14 mouse cellular contexts compared by ENCODE assay signal in genomic region chr6:17316294-17317166, GRCm38 (mm10). TPM values are rescaled to one million over a fixed set of nuclear protein-coding genes. Genes with fewer than 3 reads are reported as not detected.
DNase-seq lines count a peak whose midpoint lies in the region; ATAC-seq and TF ChIP-seq lines count a peak whose summit lies in the region.
"Had no signal": no experiment of that assay in that cellular context is flagged by ENCODE, and none has a peak within 500 bp of the region (broad histone marks: within the 10 kb centered on the region; RNA-seq: fewer than 3 reads in every experiment).

No protein-coding gene starts in this region.

- H3K4me1 ChIP-seq in forebrain, embryonic 14.5 days (ENCODE audit: control insufficient read depth, insufficient read depth, low read length): no peaks in the 10 kb centered on the region
- H3K4me1 ChIP-seq in forebrain, embryonic 11.5 days (replicated peaks; ENCODE audit: control insufficient read depth, insufficient read depth, low read length): no peaks in the 10 kb centered on the region
- peaks cover 26% of the 10 kb centered on the region for H3K4me1 ChIP-seq in heart, postnatal 0 days (ENCODE audit: control insufficient read depth, insufficient read depth)
- peaks cover 10% of the 10 kb centered on the region for H3K4me1 ChIP-seq in intestine, embryonic 16.5 days (ENCODE audit: control insufficient read depth, insufficient read depth, low read length)

- no peak for DNase-seq in forebrain, embryonic 14.5 days (ENCODE audit: low spot score)
- no peak for DNase-seq in forebrain, embryonic 11.5 days (ENCODE audit: low spot score)
- no peak for DNase-seq in heart, postnatal 0 days (ENCODE audit: low spot score)
- DNase-seq in heart, postnatal 25 days (ENCODE audit: low spot score): no peak
- peak; percentile 6 for DNase-seq in ZHBTc4 (ENCODE audit: low read depth, low spot score)
- no peak for DNase-seq in retina, embryonic 14.5 days (ENCODE audit: low spot score)
- no peak for DNase-seq in right cerebral cortex, postnatal 36 days (ENCODE audit: low spot score in 2 of 2)
- DNase-seq: cerebellum, adult 8-10 months; kidney, postnatal 14 days; layer of hippocampus, postnatal 36 days had no signal

- H3K4me2 ChIP-seq in forebrain, embryonic 14.5 days (ENCODE audit: low read length): no peak overlapping the region
- H3K4me2 ChIP-seq in forebrain, embryonic 11.5 days (ENCODE audit: low read depth, low read length, severe bottlenecking): no peak overlapping the region
- H3K4me2 ChIP-seq in heart, postnatal 0 days (ENCODE audit: low read depth, low read length): no peak overlapping the region
- H3K4me2 ChIP-seq in intestine, embryonic 16.5 days (ENCODE audit: low read depth, low read length): no peak overlapping the region
- H3K4me2 ChIP-seq: hindbrain, embryonic 14.5 days; liver, embryonic 11.5 days had no signal

- no peaks in the 10 kb centered on the region for H3K27me3 ChIP-seq in forebrain, embryonic 14.5 days (replicated peaks; ENCODE audit: control insufficient read depth, insufficient read depth, low read length)
- no peaks in the 10 kb centered on the region for H3K27me3 ChIP-seq in forebrain, embryonic 11.5 days (ENCODE audit: control insufficient read depth, insufficient read depth, low read length)
- no peaks in the 10 kb centered on the region for H3K27me3 ChIP-seq in heart, postnatal 0 days (ENCODE audit: control insufficient read depth, insufficient read depth, low read length)
- no peaks in the 10 kb centered on the region for H3K27me3 ChIP-seq in intestine, embryonic 16.5 days (replicated peaks; ENCODE audit: control insufficient read depth, insufficient read depth, low read length)

- peak; percentile 68; the same call in 1 of the 2 replicates for ATAC-seq in forebrain, embryonic 14.5 days
- no peak for ATAC-seq in forebrain, embryonic 11.5 days (replicated peaks; ENCODE audit: low FRiP score)
- ATAC-seq in heart, postnatal 0 days (ENCODE audit: insufficient read depth, low read depth): peak; percentile 33; the same call in 1 of the 2 replicates
- ATAC-seq in intestine, embryonic 16.5 days: peak; percentile 98

- 66% methylated on average over 15 of the region's 15 CpGs for WGBS in forebrain, embryonic 14.5 days
- 72% methylated on average over 15 of the region's 15 CpGs for WGBS in forebrain, embryonic 11.5 days
- WGBS in heart, postnatal 0 days: 52% methylated on average over 15 of the region's 15 CpGs
- WGBS in intestine, embryonic 16.5 days: 57% methylated on average over 15 of the region's 15 CpGs

- no peak overlapping the region for H3K9ac ChIP-seq in forebrain, embryonic 14.5 days (ENCODE audit: low read length)
- H3K9ac ChIP-seq in forebrain, embryonic 11.5 days (ENCODE audit: low read length): no peak overlapping the region
- no peak overlapping the region for H3K9ac ChIP-seq in heart, postnatal 0 days (replicated peaks; ENCODE audit: low read depth, low read length)
- no peak overlapping the region for H3K9ac ChIP-seq in intestine, embryonic 16.5 days (ENCODE audit: low read depth, low read length)
- H3K9ac ChIP-seq: hindbrain, embryonic 14.5 days had no signal

- H3K36me3 ChIP-seq in forebrain, embryonic 14.5 days (ENCODE audit: control insufficient read depth, insufficient read depth, low read length): no peaks in the 10 kb centered on the region
- H3K36me3 ChIP-seq in forebrain, embryonic 11.5 days (ENCODE audit: control insufficient read depth, insufficient read depth, low read length): no peaks in the 10 kb centered on the region
- no peaks in the 10 kb centered on the region for H3K36me3 ChIP-seq in heart, postnatal 0 days (replicated peaks; ENCODE audit: control insufficient read depth, insufficient read depth, low read length)
- no peaks in the 10 kb centered on the region for H3K36me3 ChIP-seq in intestine, embryonic 16.5 days (ENCODE audit: control insufficient read depth, insufficient read depth, low read length)

- no peak overlapping the region for H3K4me3 ChIP-seq in forebrain, embryonic 14.5 days (ENCODE audit: low read depth, low read length)
- no peak overlapping the region for H3K4me3 ChIP-seq in forebrain, embryonic 11.5 days (ENCODE audit: low read depth, low read length)
- no peak overlapping the region for H3K4me3 ChIP-seq in heart, postnatal 0 days (ENCODE audit: low read depth, low read length)
- no peak overlapping the region for H3K4me3 ChIP-seq in intestine, embryonic 16.5 days (ENCODE audit: low read length)

- intact Hi-C loops in heart, postnatal 25 days (cut with DNase I): no loop called here

- no peak for TF ChIP-seq CTCF in heart, postnatal 0 days (IDR thresholded peaks at IDR 0.05; ENCODE audit: low read depth)

- no peaks in the 10 kb centered on the region for H3K9me3 ChIP-seq in forebrain, embryonic 14.5 days (replicated peaks; ENCODE audit: control insufficient read depth, low read length)
- no peaks in the 10 kb centered on the region for H3K9me3 ChIP-seq in forebrain, embryonic 11.5 days (ENCODE audit: control insufficient read depth, low read length)
- H3K9me3 ChIP-seq in heart, postnatal 0 days (replicated peaks; ENCODE audit: control insufficient read depth, low read length): no peaks in the 10 kb centered on the region
- H3K9me3 ChIP-seq in intestine, embryonic 16.5 days (ENCODE audit: control insufficient read depth, low read length): no peaks in the 10 kb centered on the region

- no peak overlapping the region; the same call in 1 of the 2 replicates for H3K27ac ChIP-seq in forebrain, embryonic 14.5 days (ENCODE audit: low read depth, low read length)
- H3K27ac ChIP-seq in forebrain, embryonic 11.5 days (ENCODE audit: low read depth, low read length): no peak overlapping the region
- H3K27ac ChIP-seq in heart, postnatal 0 days (ENCODE audit: low read depth): peak overlapping the region; percentile 56
- H3K27ac ChIP-seq in intestine, embryonic 16.5 days (ENCODE audit: low read length): peak overlapping the region; percentile 42
- H3K27ac ChIP-seq: hindbrain, embryonic 14.5 days had no signal

- no peak for TF ChIP-seq EP300 in heart, postnatal 0 days (IDR thresholded peaks at IDR 0.05; ENCODE audit: low read depth)

RNA-seq across cellular contexts. Expression of gene Cav1, which starts 10.4 kb away (rescaled TPM):
- 32.3 and 40.3 TPM in 2 replicates for polyA plus RNA-seq in forebrain, embryonic 14.5 days (2014; fragmentation: Nextera tagmentation; extraction: Ambion mirVana)
- 6.7 and 8.2 TPM in 2 replicates for polyA plus RNA-seq in forebrain, embryonic 11.5 days (2014; fragmentation: Nextera tagmentation; extraction: Ambion mirVana)
- 461 and 590 TPM in 2 replicates for total RNA-seq in heart, postnatal 0 days (2014; rRNA removed; ENCODE audit: low replicate concordance)
- 335 and 338 TPM in 2 replicates for polyA plus RNA-seq in heart, postnatal 0 days (2015; fragmentation: Nextera tagmentation; extraction: Ambion mirVana)
- total RNA-seq in heart, postnatal 25 days (2021): 100 to 1,000 TPM; 242 to 304 TPM
- polyA plus RNA-seq in intestine, embryonic 16.5 days (2015; fragmentation: Nextera tagmentation; extraction: Ambion mirVana): 189 and 198 TPM in 2 replicates
- total RNA-seq: megakaryocyte, adult 5-6 weeks had no signal

RNA-seq across cellular contexts. Expression of gene Cav2, which starts 35.5 kb away (rescaled TPM):
- 12.1 and 14.3 TPM in 2 replicates for polyA plus RNA-seq in forebrain, embryonic 14.5 days (2014; fragmentation: Nextera tagmentation; extraction: Ambion mirVana)
- polyA plus RNA-seq in forebrain, embryonic 11.5 days (2014; fragmentation: Nextera tagmentation; extraction: Ambion mirVana): 5.4 and 7.3 TPM in 2 replicates
- total RNA-seq in heart, postnatal 0 days (2014; rRNA removed; ENCODE audit: low replicate concordance): 52.2 and 78.4 TPM in 2 replicates
- polyA plus RNA-seq in heart, postnatal 0 days (2015; fragmentation: Nextera tagmentation; extraction: Ambion mirVana): 58.8 and 59.4 TPM in 2 replicates
- total RNA-seq in heart, postnatal 25 days (2021): 10 to 100 TPM; 51.1 to 56.1 TPM
- 21.0 and 22.5 TPM in 2 replicates for polyA plus RNA-seq in intestine, embryonic 16.5 days (2015; fragmentation: Nextera tagmentation; extraction: Ambion mirVana)

Comparison
In these comparisons a context has a peak if more than half of its experiments do, and no peak if none do; other contexts are left out.
1. H3K27ac ChIP-seq: peak in heart, postnatal 0 days (single experiment) and intestine, embryonic 16.5 days (single experiment); none in forebrain, embryonic 14.5 days (single experiment) and forebrain, embryonic 11.5 days (single experiment).